Mouse (Mus musculus): Measurements from ENCODE around the gene Zcwpw1. TPM values are rescaled to one million over a fixed set of nuclear protein-coding genes. Genes with fewer than 3 reads are reported as not detected.

Zcwpw1 gene
- polyA plus RNA-seq, 1 experiment from 2014 or later: 7.7 TPM

DNA sequence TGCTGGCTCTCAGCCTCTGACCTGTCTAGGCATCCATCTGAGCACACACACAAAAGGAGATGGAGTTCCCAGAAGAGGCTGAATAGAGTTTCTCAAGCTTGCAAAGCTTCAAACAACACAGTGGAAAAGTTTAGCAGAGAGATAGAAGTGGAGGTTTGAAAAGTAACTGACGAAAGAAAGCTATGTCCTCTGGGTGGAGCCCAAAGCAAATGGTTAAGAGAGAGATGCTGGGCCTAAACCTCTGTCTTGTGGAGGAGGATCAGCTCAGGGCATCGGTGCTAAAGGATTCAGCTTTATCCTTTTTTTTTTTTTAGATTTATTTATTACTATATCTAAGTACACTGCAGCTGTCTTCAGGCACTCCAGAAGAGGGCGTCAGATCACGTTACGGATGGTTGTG, 20.7 kb downstream of the Zcwpw1 start:
- DNase-seq (ENCODE audit: low spot score) (no peak), ATAC-seq (no peak)
- H3K4me2 ChIP-seq (ENCODE audit: low read length): no peak overlapping the region
- H3K36me3 ChIP-seq (ENCODE audit: control insufficient read depth, insufficient read depth, low read length): no peaks in the 10 kb centered on the region
- WGBS: 90% methylated on average over 5 of the region's 5 CpGs
- no peak overlapping the region for H3K9ac ChIP-seq (ENCODE audit: low read length)
- no peaks in the 10 kb centered on the region for H3K4me1 ChIP-seq (ENCODE audit: control insufficient read depth, insufficient read depth, low read length)
- H3K4me3 ChIP-seq (ENCODE audit: low read depth, low read length): no peak overlapping the region
- no peaks in the 10 kb centered on the region for H3K27me3 ChIP-seq (replicated peaks; ENCODE audit: control insufficient read depth, insufficient read depth, low read length)
- H3K9me3 ChIP-seq (replicated peaks; ENCODE audit: control insufficient read depth, low read length): no peaks in the 10 kb centered on the region
- H3K27ac ChIP-seq (ENCODE audit: low read depth, low read length): no peak overlapping the region

DNA sequence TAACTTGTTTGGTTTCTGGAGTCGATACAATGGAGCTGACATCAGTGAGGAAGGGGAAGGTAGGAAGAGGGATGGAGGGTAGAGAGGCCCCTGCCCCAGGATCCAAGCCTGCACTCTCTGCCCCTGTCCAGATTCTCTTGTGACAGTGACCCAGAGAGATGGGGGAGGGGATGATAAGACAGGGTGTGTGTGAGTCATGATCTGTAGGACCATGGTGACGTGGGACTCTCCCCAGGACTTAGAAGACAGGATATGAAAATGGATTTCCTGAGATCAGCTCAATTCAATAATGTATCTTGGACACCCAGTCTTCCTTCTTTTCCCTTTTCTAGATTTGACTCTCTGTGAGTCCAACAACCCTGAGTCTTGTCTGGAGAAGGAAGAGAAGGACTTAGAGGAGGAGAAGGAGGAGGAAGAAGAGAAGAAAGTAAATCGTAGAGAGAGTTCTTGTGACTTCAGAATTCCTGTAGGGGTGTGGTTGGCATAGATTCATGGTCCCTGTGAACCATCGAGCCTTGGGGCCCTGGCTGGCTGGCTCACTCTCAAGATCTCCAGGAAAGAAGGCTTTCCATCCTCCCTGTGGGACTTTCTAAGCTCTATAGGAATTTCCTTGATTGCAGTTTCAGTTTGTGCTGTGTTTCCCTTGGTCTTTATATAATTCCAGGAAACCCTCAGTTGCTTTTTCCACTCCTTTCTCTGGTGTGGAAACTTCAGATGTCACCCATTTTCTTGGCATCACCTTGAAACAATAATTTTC, 30.0 kb downstream of the Zcwpw1 start:
- Histone ChIP-seq H3K9me3 (replicated peaks; ENCODE audit: control insufficient read depth, low read length) (no peaks in the 10 kb centered on the region), H3K36me3 (ENCODE audit: control insufficient read depth, insufficient read depth, low read length) (no peaks in the 10 kb centered on the region), H3K27ac (ENCODE audit: low read depth, low read length) (no peak overlapping the region), H3K9ac (ENCODE audit: low read length) (no peak overlapping the region), H3K27me3 (replicated peaks; ENCODE audit: control insufficient read depth, insufficient read depth, low read length) (no peaks in the 10 kb centered on the region), H3K4me3 (ENCODE audit: low read depth, low read length) (no peak overlapping the region), H3K4me1 (ENCODE audit: control insufficient read depth, insufficient read depth, low read length) (no peaks in the 10 kb centered on the region), H3K4me2 (ENCODE audit: low read length) (no peak overlapping the region)
- no peak for ATAC-seq
- WGBS: 75% methylated on average over 4 of the region's 4 CpGs
- DNase-seq (ENCODE audit: low spot score): no peak

DNA sequence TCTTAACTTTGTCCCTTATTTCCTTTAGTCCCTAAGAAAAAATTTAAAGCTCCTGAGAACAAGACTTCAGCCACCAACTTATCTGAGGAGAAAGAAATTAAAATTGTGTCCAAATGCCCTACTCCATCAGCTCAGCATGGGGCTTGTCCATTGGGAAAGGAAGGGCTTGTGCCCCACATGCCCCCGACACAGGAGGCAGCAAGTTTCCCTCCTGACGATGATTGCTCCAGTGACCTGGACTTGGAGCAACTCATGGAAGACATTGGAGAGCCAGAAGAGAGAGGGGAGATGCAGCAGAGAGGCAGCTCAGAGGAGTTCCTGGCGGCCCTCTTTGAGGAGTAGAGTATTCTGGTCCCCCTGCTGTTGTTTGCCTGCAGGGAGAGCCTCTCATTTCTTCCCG, 34.5 kb downstream of the Zcwpw1 start:
- 60% methylated on average over 4 of the region's 4 CpGs for WGBS
- DNase-seq (ENCODE audit: low spot score) (no peak), ATAC-seq (no peak)
- H3K4me1 ChIP-seq (ENCODE audit: control insufficient read depth, insufficient read depth, low read length): no peaks in the 10 kb centered on the region
- H3K36me3 ChIP-seq (ENCODE audit: control insufficient read depth, insufficient read depth, low read length): no peaks in the 10 kb centered on the region
- no peak overlapping the region for H3K4me3 ChIP-seq (ENCODE audit: low read depth, low read length)
- no peaks in the 10 kb centered on the region for H3K9me3 ChIP-seq (replicated peaks; ENCODE audit: control insufficient read depth, low read length)
- H3K9ac ChIP-seq (ENCODE audit: low read length): no peak overlapping the region
- no peak overlapping the region for H3K4me2 ChIP-seq (ENCODE audit: low read length)
- no peak overlapping the region for H3K27ac ChIP-seq (ENCODE audit: low read depth, low read length)
- no peaks in the 10 kb centered on the region for H3K27me3 ChIP-seq (replicated peaks; ENCODE audit: control insufficient read depth, insufficient read depth, low read length)

DNA sequence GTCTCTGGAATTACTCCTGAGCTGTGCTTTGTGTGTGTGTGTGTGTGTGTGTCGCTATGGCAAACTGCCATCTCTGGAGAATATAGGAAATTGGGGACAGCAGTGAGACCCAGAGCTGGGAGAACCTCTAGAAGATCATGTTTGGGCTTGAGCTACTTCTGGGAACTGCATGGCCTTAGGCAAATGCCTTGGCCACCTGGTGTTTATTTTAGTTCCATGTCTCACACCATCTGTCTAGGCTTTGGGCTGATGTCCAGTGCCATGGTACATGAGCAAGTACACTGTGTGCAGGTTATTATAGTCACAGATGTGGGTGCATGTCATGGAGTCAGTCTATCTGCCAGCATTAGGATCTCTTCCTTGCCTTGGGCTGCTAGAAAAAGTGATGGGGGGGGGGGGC, 35.0 kb downstream of the Zcwpw1 start:
- H3K4me1 ChIP-seq (ENCODE audit: control insufficient read depth, insufficient read depth, low read length): no peaks in the 10 kb centered on the region
- no peak overlapping the region for H3K9ac ChIP-seq (ENCODE audit: low read length)
- H3K9me3 ChIP-seq (replicated peaks; ENCODE audit: control insufficient read depth, low read length): no peaks in the 10 kb centered on the region
- no peak for ATAC-seq
- no peaks in the 10 kb centered on the region for H3K27me3 ChIP-seq (replicated peaks; ENCODE audit: control insufficient read depth, insufficient read depth, low read length)
- no peak overlapping the region for H3K27ac ChIP-seq (ENCODE audit: low read depth, low read length)
- no peak overlapping the region for H3K4me2 ChIP-seq (ENCODE audit: low read length)
- peak; percentile 0 for DNase-seq (ENCODE audit: low spot score)
- WGBS: 76% methylated on average over 1 of the region's 1 CpGs
- no peaks in the 10 kb centered on the region for H3K36me3 ChIP-seq (ENCODE audit: control insufficient read depth, insufficient read depth, low read length)
- no peak overlapping the region for H3K4me3 ChIP-seq (ENCODE audit: low read depth, low read length)

DNA sequence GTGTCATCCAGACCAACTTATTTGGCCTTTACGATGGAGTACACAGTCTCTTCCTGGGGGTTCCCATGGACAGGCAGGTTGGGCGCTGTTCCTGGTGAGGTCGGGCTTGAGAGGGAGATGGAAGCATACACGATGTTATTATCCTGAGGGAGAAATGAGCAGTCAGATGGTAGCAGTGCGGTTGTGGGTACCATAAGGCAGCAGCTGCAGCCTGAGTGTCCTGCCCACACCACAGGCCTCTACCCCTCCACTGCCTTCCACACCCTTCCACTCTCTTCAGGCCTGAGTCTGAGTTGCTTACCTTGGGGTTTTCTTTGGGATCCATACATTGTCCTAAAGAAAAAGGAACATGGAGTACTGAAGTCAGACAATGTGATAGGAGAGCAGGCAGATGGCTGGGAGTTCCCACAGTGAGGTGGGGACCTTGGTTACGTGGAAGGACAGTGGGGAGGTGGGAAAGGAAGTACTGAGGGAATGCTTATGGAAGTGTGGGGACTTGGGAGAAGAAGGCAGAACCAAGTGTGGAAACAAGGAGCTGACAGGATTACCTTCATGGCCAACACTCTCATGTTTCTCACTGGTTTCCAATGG, 36.0 kb downstream of the Zcwpw1 start:
- H3K9me3 ChIP-seq (replicated peaks; ENCODE audit: control insufficient read depth, low read length): no peaks in the 10 kb centered on the region
- no peak overlapping the region for H3K4me2 ChIP-seq (ENCODE audit: low read length)
- DNase-seq (ENCODE audit: low spot score) (no peak), ATAC-seq (no peak)
- no peak overlapping the region for H3K27ac ChIP-seq (ENCODE audit: low read depth, low read length)
- no peaks in the 10 kb centered on the region for H3K4me1 ChIP-seq (ENCODE audit: control insufficient read depth, insufficient read depth, low read length)
- WGBS: 89% methylated on average over 6 of the region's 6 CpGs
- no peak overlapping the region for H3K4me3 ChIP-seq (ENCODE audit: low read depth, low read length)
- no peak overlapping the region for H3K9ac ChIP-seq (ENCODE audit: low read length)
- no peaks in the 10 kb centered on the region for H3K36me3 ChIP-seq (ENCODE audit: control insufficient read depth, insufficient read depth, low read length)
- no peaks in the 10 kb centered on the region for H3K27me3 ChIP-seq (replicated peaks; ENCODE audit: control insufficient read depth, insufficient read depth, low read length)

DNA sequence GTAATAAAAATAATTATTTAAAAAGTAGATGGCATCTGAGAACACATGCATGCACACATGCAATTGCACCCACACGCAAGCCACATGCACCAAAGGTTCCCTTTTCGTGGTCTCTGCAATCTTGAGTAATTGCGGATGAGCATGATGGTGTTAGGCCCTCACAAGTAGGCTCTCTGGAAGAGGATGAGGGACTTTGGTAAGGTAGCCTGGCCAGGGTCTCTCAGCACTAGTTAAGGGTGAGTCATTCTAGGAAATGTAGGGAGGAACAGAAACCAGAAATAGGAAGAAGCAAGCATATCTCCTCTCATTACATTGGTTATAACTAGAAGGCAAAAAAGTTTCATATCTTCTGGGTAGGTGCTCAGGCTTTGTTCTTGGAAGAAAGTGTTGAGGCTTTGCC, 37.4 kb downstream of the Zcwpw1 start:
- Histone ChIP-seq H3K4me2 (ENCODE audit: low read length) (no peak overlapping the region), H3K9me3 (replicated peaks; ENCODE audit: control insufficient read depth, low read length) (no peaks in the 10 kb centered on the region), H3K4me3 (ENCODE audit: low read depth, low read length) (no peak overlapping the region), H3K4me1 (ENCODE audit: control insufficient read depth, insufficient read depth, low read length) (no peaks in the 10 kb centered on the region), H3K27ac (ENCODE audit: low read depth, low read length) (no peak overlapping the region), H3K27me3 (replicated peaks; ENCODE audit: control insufficient read depth, insufficient read depth, low read length) (no peaks in the 10 kb centered on the region), H3K9ac (ENCODE audit: low read length) (no peak overlapping the region), H3K36me3 (ENCODE audit: control insufficient read depth, insufficient read depth, low read length) (no peaks in the 10 kb centered on the region)
- no peak for ATAC-seq
- no peak for DNase-seq (ENCODE audit: low spot score)
- 91% methylated on average over 3 of the region's 3 CpGs for WGBS

DNA sequence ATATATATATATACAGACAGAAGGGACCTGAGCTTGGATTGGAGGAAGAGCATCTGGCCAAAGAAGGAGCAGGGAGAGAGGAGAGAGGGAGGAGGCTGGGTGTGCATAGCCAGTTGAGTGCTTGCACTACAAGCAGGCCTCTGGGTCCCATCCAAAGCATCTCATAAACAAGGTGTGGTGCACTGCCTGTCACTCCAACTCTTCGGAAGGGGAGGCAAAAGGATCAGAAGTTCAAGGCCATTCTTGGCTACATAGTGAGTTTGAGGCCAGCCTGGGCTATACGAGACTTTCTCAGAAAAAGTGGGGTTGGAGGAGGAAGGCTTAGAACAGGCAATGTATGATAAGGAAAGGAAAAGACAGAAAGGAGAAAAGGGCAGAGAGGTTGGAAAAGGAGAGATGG, 38.4 kb downstream of the Zcwpw1 start:
- no peaks in the 10 kb centered on the region for H3K9me3 ChIP-seq (replicated peaks; ENCODE audit: control insufficient read depth, low read length)
- ATAC-seq: no peak
- H3K36me3 ChIP-seq (ENCODE audit: control insufficient read depth, insufficient read depth, low read length): no peaks in the 10 kb centered on the region
- no peak overlapping the region for H3K4me2 ChIP-seq (ENCODE audit: low read length)
- H3K4me3 ChIP-seq (ENCODE audit: low read depth, low read length): no peak overlapping the region
- H3K27ac ChIP-seq (ENCODE audit: low read depth, low read length): no peak overlapping the region
- no peak overlapping the region for H3K9ac ChIP-seq (ENCODE audit: low read length)
- WGBS: 83% methylated on average over 2 of the region's 2 CpGs
- no peaks in the 10 kb centered on the region for H3K4me1 ChIP-seq (ENCODE audit: control insufficient read depth, insufficient read depth, low read length)
- H3K27me3 ChIP-seq (replicated peaks; ENCODE audit: control insufficient read depth, insufficient read depth, low read length): no peaks in the 10 kb centered on the region
- DNase-seq (ENCODE audit: low spot score): no peak

DNA sequence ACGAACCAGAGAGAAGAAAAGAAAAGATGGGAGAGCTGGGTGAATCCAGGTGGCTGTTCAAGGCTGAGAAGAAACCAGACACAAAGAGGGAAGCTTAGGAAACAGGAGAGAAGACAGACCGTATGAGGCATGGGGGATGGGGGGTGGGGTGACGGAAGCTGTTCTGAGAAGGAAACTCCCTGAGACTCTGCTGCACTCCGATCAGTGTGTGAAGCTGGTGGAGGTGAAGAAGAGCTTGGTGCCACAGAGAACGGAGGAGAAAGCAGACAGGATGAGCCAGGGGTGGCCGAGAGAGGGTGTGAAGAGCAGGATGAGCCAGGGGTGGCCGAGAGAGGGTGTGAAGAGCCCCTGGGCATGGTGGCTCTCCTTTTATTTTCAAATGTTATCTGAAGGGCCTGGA, 38.8 kb downstream of the Zcwpw1 start:
- Histone ChIP-seq H3K27ac (ENCODE audit: low read depth, low read length) (no peak overlapping the region), H3K4me1 (ENCODE audit: control insufficient read depth, insufficient read depth, low read length) (no peaks in the 10 kb centered on the region), H3K9ac (ENCODE audit: low read length) (no peak overlapping the region), H3K9me3 (replicated peaks; ENCODE audit: control insufficient read depth, low read length) (no peaks in the 10 kb centered on the region), H3K27me3 (replicated peaks; ENCODE audit: control insufficient read depth, insufficient read depth, low read length) (no peaks in the 10 kb centered on the region), H3K36me3 (ENCODE audit: control insufficient read depth, insufficient read depth, low read length) (no peaks in the 10 kb centered on the region), H3K4me2 (ENCODE audit: low read length) (no peak overlapping the region), H3K4me3 (ENCODE audit: low read depth, low read length) (no peak overlapping the region)
- ATAC-seq: no peak
- no peak for DNase-seq (ENCODE audit: low spot score)
- 79% methylated on average over 7 of the region's 7 CpGs for WGBS

DNA sequence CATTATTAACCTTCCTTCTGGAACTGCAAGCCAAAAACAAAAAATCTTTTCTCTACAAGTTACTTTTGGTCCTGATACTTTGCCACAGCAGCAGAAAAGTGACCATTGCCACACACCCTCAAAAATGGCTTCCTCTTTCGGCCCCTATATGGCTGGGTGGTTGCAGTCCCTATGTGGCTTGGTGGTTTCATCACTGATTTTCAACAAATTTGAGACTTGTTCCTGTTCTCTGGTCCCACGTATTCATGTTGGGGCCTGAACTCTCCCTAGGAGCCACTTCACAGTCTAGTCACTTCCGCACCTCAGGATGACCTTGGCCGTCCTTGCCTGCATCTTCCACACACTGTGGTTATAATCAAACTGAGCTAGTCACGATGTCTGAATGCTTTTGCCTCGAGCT, 41.1 kb downstream of the Zcwpw1 start:
- no peak overlapping the region for H3K4me3 ChIP-seq (ENCODE audit: low read depth, low read length)
- 84% methylated on average over 6 of the region's 6 CpGs for WGBS
- H3K4me2 ChIP-seq (ENCODE audit: low read length): no peak overlapping the region
- no peak overlapping the region for H3K27ac ChIP-seq (ENCODE audit: low read depth, low read length)
- H3K4me1 ChIP-seq (ENCODE audit: control insufficient read depth, insufficient read depth, low read length): no peaks in the 10 kb centered on the region
- no peaks in the 10 kb centered on the region for H3K27me3 ChIP-seq (replicated peaks; ENCODE audit: control insufficient read depth, insufficient read depth, low read length)
- ATAC-seq (no peak), DNase-seq (ENCODE audit: low spot score) (no peak)
- H3K9me3 ChIP-seq (replicated peaks; ENCODE audit: control insufficient read depth, low read length): no peaks in the 10 kb centered on the region
- no peak overlapping the region for H3K9ac ChIP-seq (ENCODE audit: low read length)
- no peaks in the 10 kb centered on the region for H3K36me3 ChIP-seq (ENCODE audit: control insufficient read depth, insufficient read depth, low read length)
